Mouse (Mus musculus) A20 (cell line): ENCODE measurements around the gene H2-DMb1.

Experiments
- DNase-seq: peaks from one replicate; pipeline ENCODE4 v3.0.0-alpha.2; 2011; ENCODE audit warnings: low read depth, low spot score

Gene H2-DMb1

GRCm38 (mm10) chr17:34152923-34153322, at the start of gene H2-DMb1:
Gene H2-DMb1 (plus strand): TSS chr17:34153072.
- DNase-seq = peak; percentile 68

DNA sequence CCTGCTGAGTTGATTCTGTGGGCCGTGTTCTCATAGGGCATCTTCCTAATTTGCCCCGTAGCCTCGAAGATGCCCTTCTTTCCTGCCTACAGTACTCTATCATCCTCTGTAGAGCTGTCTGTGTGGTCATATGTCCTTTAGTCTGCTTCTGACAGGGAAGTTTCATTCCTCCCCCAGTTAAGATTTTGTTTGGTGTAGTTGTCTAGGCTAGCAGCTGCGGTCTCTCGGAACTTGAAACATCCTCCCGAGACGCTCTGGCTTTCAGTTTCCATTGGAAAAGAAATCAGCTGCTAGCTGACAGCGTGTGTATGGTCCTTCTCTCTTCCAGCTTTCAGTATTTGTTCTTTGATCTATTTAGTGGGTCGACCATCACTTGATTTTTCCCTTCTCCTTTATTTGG, 48.1 kb upstream of the H2-DMb1 start:
- DNase-seq = peak; percentile 74

GRCm38 (mm10) chr17:34106555-34106954, 46.3 kb upstream of the H2-DMb1 start:
- no peak for DNase-seq

DNA sequence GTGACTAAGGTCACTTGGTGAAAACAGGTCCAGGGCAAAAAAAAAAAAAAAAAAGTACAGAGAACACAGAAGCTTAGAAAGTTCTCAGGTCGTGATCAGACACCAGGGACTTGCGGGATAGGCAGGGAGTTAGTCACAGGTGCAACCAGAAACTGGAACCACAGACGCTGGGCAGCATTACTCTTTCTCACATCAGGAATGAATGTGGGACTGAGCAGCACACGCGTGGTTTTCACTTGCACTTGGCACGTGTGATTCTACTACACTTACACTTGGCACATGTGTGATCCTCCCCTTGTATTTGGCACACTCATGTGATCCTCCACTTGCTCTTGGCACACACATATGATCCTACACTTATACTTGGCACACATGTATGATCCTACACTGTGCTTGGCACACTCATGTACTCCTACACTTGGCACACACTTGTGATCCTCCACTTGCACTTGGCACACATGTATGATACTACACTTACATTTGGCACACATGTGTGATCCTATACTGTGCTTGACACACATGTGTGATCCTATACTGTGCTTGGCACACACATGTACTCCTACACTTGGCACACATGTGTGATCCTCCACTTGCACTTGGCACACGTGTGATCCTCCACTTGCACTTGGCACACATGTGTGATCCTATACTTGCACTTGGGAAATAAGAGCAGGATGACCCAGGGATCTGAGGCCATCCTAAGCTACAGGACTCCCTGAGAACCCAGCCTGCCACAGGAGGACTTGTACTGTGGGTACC, 45.6 kb upstream of the H2-DMb1 start:
- DNase-seq = no peak

DNA sequence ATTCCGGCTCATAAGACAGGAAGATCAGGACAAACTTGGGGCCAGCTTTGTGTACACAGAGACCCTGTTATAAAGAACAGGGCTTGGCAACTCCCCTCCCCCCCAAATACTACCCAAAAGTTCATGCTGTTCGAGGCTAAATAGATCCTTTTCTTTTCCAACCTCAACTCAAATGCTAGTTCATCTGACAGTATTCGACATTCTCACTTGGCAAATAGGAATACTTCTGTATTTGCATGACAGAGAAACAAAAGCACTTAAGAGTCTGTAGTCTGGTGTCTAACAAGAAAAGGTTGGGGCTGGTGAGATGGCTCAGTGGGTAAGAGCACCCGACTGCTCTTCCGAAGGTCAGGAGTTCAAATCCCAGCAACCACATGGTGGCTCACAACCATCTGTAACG, 44.4 kb upstream of the H2-DMb1 start:
- DNase-seq = no peak

GRCm38 (mm10) chr17:34109038-34109805, 43.6 kb upstream of the H2-DMb1 start:
- DNase-seq = no peak

DNA sequence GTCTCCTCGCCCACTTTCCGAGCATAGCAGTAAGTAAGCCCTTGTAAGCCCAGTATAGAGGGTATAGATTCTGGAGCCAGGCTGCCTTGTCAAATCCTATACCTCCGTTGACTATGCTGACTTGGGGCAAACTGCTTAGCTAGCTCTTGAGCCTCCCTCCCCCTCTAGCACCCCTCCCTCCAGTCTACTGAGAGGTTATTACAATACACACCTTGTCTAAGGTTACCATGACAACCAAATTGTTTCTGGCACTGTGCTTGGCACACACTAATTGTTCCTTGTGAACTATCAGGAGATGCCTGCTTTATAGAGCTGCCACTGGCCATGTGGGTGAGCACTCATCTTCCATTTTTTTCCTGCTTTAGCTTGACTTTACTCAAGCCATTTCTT, 43.1 kb upstream of the H2-DMb1 start:
- no peak for DNase-seq

GRCm38 (mm10) chr17:34110309-34110708, 42.6 kb upstream of the H2-DMb1 start:
- no peak for DNase-seq

DNA sequence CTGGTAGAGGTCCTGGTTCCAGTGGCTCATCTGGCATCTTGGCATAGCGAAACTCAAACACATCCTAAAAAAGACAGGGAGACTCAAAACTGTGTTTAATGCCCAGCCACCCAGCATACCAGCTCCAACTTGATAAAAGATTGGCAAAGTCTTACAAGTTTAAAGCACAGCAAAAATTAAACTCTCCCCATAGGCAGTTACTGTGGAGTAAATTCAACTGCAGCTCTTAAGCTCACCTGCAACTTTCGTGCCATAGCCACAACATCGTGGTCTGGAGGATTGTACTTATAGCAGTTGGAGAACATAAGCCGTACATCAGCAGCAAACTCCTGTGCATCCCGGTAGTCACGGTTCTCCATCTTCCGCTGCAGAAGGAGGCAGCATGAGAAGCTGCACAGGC, 38.8 kb upstream of the H2-DMb1 start:
- DNase-seq = no peak

GRCm38 (mm10) chr17:34116736-34117370, 36.0 kb upstream of the H2-DMb1 start:
- DNase-seq = no peak

GRCm38 (mm10) chr17:34117421-34118112, 35.3 kb upstream of the H2-DMb1 start:
- peak; percentile 34 for DNase-seq

DNA sequence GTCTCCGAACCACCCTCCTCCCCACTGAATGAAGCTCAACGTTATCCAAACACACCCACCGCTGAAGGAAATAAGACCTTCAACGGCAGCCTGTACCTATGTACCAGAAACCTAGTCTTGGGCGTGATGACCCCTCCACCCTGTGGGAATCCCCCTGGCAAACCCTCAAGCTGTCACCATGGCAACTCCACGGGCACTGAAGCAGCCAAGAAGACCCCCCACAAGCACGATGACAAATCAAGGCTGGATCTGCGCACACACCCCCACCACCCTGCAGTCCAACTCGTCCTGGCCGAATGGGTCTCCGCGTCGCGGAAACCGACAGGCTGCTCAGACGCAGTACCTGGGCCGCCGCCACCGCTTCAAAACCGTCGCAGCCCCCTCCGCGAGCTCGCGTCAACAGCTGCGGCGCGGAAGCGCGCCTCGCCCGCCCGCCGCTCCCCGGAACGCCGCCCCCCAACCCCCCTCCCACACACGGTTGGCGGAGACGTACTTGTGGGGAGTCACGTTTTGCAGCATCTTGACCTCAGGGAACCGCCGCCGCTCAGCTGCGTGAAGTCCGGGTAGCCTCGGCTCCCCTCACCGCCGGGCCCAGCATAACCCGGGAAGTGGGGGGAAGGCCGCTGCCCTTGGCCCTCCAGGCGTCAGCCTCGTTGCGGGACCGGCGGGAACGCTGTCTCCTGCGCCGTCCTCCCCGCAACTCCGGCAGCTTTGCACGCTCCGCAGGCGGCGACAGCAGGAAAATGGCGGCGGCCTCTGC, 34.6 kb upstream of the H2-DMb1 start:
- DNase-seq = peak; percentile 61

GRCm38 (mm10) chr17:34118873-34119248, 34.0 kb upstream of the H2-DMb1 start:
- DNase-seq = no peak

DNA sequence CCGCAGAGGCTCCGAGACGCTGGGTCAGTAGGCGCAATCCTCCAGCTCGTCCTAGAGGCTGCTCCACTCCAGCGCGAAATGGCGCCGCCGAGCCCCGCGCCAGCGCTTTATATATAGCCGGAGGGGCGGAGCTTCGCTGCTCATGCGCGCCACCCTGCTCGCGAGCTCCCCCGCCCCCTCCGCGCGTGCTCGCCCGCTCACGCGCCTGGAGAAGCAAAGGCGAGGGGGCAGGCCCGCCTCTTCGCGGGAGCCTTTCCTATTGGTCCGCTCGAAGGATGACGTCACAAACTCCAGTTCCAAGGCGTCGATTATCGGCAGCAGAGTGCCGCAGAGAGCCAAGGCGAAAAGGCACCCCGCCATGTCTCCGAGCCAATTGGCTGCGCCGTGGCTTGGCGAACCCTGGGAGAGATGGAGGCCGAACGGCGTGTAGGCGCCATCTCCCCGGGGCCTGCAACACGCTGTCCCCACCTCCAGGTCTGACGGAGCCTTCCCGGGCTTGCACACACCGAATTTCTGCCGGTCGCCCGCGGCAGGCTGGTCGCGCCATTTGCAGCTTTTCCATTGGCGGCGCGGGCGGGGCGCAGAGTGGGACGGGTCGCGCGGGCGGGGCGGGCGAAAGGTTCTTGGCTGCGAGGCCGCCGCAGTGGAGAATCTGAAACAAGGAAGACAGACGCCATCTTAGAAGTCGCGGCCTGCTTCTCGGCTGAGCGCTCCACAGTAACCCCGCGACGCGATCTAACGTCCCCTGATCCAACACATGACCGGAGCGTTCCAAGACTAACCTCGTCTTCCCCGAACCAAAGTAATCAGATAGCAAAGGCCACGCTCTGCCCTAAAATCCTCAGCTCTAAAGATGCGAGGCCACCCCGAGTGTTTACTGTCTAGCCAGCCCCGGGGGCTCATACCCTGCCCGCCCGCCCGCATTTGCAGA, 33.4 kb upstream of the H2-DMb1 start, which contains the start of gene H2-DMa:
TSS of gene H2-DMa (plus strand) at position 293 of the 931 bp plus-strand sequence.
- DNase-seq = peak; percentile 99

- DNase-seq = peak; percentile 95
Measured at GRCm38 (mm10) chr17:34120180-34120723, 32.6 kb upstream of the H2-DMb1 start.

GRCm38 (mm10) chr17:34120814-34121171, 32.1 kb upstream of the H2-DMb1 start:
- DNase-seq = peak; percentile 89

- DNase-seq = peak; percentile 75
Measured at GRCm38 (mm10) chr17:34121172-34121878, 31.5 kb upstream of the H2-DMb1 start.

GRCm38 (mm10) chr17:34121879-34122187, 31.0 kb upstream of the H2-DMb1 start:
- no peak for DNase-seq
